Mouse (Mus musculus) ES-E14 (cell line): ENCODE data around the gene Itga3. TPM values are rescaled to one million over a fixed set of nuclear protein-coding genes. Genes with fewer than 3 reads are reported as not detected.

Source experiments
- DNase-seq: peaks from one replicate; pipeline ENCODE4 v3.0.0-alpha.2; 2013; ENCODE audit warnings: low read depth, low spot score
- H3K27ac ChIP-seq: 2 replicates; pipeline ENCODE4 v1.5.1; 2012; ENCODE audit warnings: low read depth, mild to moderate bottlenecking, low read length, moderate library complexity, mixed read lengths; ENCODE audit not compliant: poor library complexity, insufficient read depth, severe bottlenecking
- H3K36me3 ChIP-seq: 2 replicates; pipeline ENCODE4 v1.6.1; 2012; ENCODE audit warnings: mild to moderate bottlenecking, low read length, moderate library complexity, mixed read lengths; ENCODE audit not compliant: control insufficient read depth, poor library complexity, insufficient read depth, severe bottlenecking
- H3K4me1 ChIP-seq, 2 experiments: fragments of 150-350 bp in 1 of 2; sonication (generic) in 1 of 2; 2 replicates each; pipeline ENCODE4 v1.6.1; 2012; ENCODE audit warnings: low read length in 2 of 2, mild to moderate bottlenecking in 1 of 2, mixed read lengths in 1 of 2; ENCODE audit not compliant: control insufficient read depth in 2 of 2, insufficient read depth in 2 of 2, poor library complexity in 1 of 2
- H3K4me3 ChIP-seq, 2 experiments: fragments of 150-350 bp in 1 of 2; sonication (generic) in 1 of 2; 2 replicates each; pipeline ENCODE4 v1.5.1; 2012; ENCODE audit warnings: low read length in 2 of 2, low read depth in 1 of 2, mild to moderate bottlenecking in 1 of 2, mixed read lengths in 1 of 2; ENCODE audit not compliant: insufficient read depth in 1 of 2, poor library complexity in 1 of 2, severe bottlenecking in 1 of 2
- H3K9ac ChIP-seq: 2 replicates; pipeline ENCODE4 v1.6.1; 2012; ENCODE audit warnings: low read depth, mild to moderate bottlenecking, low read length, mixed read lengths; ENCODE audit not compliant: poor library complexity, insufficient read depth, severe bottlenecking
- H3K9me3 ChIP-seq: fragments of 150-350 bp; sonication (generic); 2 replicates; pipeline ENCODE4 v1.6.1; 2012; ENCODE audit warnings: low read depth, mild to moderate bottlenecking, low read length; ENCODE audit not compliant: control insufficient read depth, insufficient read depth
- CHD2 ChIP-seq: IDR thresholded peaks from 2 replicates; pipeline ENCODE4 v1.6.1; 2014; ENCODE audit warnings: mild to moderate bottlenecking, low read depth, low read length, inconsistent platforms
- HCFC1 ChIP-seq: IDR thresholded peaks from 2 replicates; pipeline ENCODE4 v1.6.1; 2012; ENCODE audit warnings: low read length, inconsistent platforms, borderline replicate concordance; ENCODE audit not compliant: insufficient read depth
- MAFK ChIP-seq: IDR thresholded peaks from 2 replicates; pipeline ENCODE4 v1.6.1; 2014; ENCODE audit warnings: mild to moderate bottlenecking, low read depth, low read length, inconsistent platforms; ENCODE audit not compliant: insufficient read depth
- ZC3H11A ChIP-seq: IDR thresholded peaks from 2 replicates; pipeline ENCODE4 v1.6.1; 2012; ENCODE audit warnings: low read depth, mild to moderate bottlenecking, inconsistent platforms, low read length, borderline replicate concordance
- ZNF384 ChIP-seq: IDR thresholded peaks from 2 replicates; pipeline ENCODE4 v1.6.1; 2012; ENCODE audit warnings: low read depth, low read length, inconsistent platforms
- in situ Hi-C, 2 experiments: fragments of 600-800 bp; cut with MboI; formaldehyde crosslinking; loops; one replicate each; pipeline ENCODE4 v1.15.1; 2025; ENCODE audit warnings: low sequenced_read_pairs in 2 of 2, inconsistent platforms in 1 of 2; ENCODE audit not compliant: unreplicated experiment in 2 of 2
- total RNA-seq: library from RNA; depleted of rRNA; stranded (reverse); fragments of 300-350 nt; gene quantifications from 2 replicates; pipeline ENCODE4 v1.2.3, GENCODE M21; 2012

Itga3 gene
- total RNA-seq, 1 experiment: 189 TPM

DNA sequence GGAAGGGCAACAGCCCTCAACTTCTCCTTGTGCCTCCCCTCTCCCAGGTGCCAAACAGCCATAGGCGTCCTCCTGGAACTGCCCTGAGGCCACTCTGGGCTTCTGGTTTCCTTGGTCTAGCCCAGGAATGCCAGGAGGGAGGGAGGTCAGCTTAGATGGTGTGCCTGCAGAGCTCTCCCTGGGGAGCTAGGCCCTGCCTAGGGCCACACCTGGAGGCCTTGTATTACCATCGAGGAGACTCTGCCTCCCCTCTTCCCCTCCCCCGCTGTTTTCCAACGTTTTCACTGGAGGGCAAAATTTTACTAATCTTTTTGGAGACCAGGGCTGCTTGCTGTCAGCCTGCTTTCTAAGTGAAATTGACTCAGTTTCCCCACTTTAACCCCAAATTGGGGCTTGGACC is 70.6 kb downstream of the Itga3 start:
- Histone ChIP-seq H3K4me3 (no peak overlapping the region), H3K9ac (no peak overlapping the region), H3K27ac (no peak overlapping the region), H3K9me3 (no peaks in the 10 kb centered on the region), H3K36me3 (peaks cover 23% of the 10 kb centered on the region), H3K4me1 (peaks cover 2 to 10% of the 10 kb centered on the region in 2 experiments; a peak in 2 of 4 replicates)
- in situ Hi-C loops: no loop called here
- no peak for TF ChIP-seq ZC3H11A
- no peak for TF ChIP-seq MAFK
- no peak for TF ChIP-seq CHD2
- TF ChIP-seq ZNF384: no peak
- TF ChIP-seq HCFC1: no peak
- no peak for DNase-seq

DNA sequence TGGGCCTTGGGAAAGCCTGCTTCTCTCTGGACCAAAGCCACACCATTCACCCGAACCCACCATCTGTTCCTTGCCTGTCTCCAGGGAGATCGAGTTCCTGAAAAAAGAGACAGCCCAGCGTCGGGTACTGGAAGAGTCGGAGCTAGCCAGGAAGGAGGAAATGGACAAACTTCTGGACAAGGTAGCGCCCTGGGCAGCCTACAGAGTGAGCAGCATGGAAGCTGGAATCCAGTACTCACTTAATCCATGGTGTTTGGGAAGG is 71.7 kb downstream of the Itga3 start:
- Histone ChIP-seq H3K4me1 (peaks cover 2 to 15% of the 10 kb centered on the region in 2 experiments; a peak in 2 of 4 replicates), H3K27ac (no peak overlapping the region), H3K9ac (no peak overlapping the region), H3K9me3 (no peaks in the 10 kb centered on the region), H3K4me3 (no peak overlapping the region), H3K36me3 (peaks cover 23% of the 10 kb centered on the region)
- no peak for TF ChIP-seq ZNF384
- no peak for TF ChIP-seq ZC3H11A
- TF ChIP-seq HCFC1: no peak
- no peak for TF ChIP-seq CHD2
- no peak for TF ChIP-seq MAFK
- DNase-seq: no peak
- in situ Hi-C loops: no loop called here

DNA sequence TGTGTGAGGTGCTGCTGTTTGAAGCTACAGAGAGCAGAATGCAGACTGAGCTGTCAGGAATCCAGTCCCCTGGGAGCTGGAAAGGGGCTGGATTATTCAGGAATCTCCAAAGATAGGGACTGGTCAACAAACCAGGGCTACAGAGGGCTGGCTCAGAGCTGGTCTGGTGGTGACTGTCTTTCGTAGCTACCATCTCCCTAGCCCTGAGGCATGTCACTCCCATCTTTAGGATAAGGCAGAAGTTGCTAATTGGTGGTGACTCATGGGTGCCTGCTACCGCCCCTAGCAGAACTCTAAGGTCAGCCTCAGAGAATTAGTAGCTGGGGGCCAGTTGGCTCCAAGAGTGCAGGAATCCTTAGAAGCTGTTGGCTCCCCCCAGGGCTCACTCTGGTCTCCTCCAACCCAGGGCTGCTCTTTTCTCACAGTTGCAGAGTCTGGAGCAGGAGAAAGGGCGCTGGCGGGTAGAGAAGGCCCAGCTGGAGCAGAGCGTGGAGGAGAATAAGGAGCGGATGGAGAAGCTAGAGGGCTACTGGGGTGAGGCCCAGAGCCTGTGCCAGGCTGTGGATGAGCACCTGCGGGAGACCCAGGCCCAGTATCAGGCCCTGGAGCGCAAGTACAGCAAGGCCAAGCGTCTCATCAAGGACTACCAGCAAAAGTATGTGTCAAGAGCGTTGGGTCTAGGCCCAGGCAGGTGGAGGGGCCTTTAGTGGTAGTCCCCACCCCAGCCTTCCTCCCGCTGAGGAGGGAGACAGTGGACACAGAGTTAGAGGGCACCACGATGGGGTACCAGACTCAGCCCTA is 72.3 kb downstream of the Itga3 start:
- TF ChIP-seq MAFK (no peak), ZC3H11A (no peak), CHD2 (no peak), HCFC1 (no peak), ZNF384 (no peak)
- no peak overlapping the region for H3K27ac ChIP-seq
- in situ Hi-C loops: no loop called here
- H3K36me3 ChIP-seq: peaks cover 23% of the 10 kb centered on the region
- peaks cover 2 to 15% of the 10 kb centered on the region in 2 experiments; a peak in 2 of 4 replicates for H3K4me1 ChIP-seq
- H3K4me3 ChIP-seq: no peak overlapping the region
- no peak overlapping the region for H3K9ac ChIP-seq
- no peaks in the 10 kb centered on the region for H3K9me3 ChIP-seq
- no peak for DNase-seq

DNA sequence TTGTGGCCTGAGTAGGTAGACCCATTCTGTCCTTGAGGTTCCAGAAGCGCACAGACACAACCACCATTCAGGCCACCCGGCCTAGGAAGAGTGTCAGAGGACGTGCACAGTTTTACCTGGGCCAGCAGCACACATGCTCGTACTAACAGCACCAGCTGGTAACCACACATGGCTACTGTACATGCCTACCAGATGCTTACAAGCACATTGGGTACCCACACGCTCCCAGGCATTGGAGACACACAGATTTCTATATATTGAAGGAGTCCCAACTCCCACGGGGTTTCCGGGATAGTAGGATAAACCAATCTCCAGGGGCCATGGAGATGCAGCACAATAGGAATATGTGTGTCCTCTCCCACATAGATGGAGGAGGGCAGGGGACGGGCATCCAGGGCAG is 73.9 kb downstream of the Itga3 start:
- TF ChIP-seq ZC3H11A (no peak), CHD2 (no peak), MAFK (no peak), HCFC1 (no peak), ZNF384 (no peak)
- in situ Hi-C loops: no loop called here
- H3K9ac ChIP-seq: no peak overlapping the region
- H3K4me3 ChIP-seq: no peak overlapping the region
- peaks cover 26% of the 10 kb centered on the region for H3K36me3 ChIP-seq
- H3K4me1 ChIP-seq: peaks cover 2 to 18% of the 10 kb centered on the region in 2 experiments; a peak in 2 of 4 replicates
- no peaks in the 10 kb centered on the region for H3K9me3 ChIP-seq
- H3K27ac ChIP-seq: no peak overlapping the region
- DNase-seq: no peak

DNA sequence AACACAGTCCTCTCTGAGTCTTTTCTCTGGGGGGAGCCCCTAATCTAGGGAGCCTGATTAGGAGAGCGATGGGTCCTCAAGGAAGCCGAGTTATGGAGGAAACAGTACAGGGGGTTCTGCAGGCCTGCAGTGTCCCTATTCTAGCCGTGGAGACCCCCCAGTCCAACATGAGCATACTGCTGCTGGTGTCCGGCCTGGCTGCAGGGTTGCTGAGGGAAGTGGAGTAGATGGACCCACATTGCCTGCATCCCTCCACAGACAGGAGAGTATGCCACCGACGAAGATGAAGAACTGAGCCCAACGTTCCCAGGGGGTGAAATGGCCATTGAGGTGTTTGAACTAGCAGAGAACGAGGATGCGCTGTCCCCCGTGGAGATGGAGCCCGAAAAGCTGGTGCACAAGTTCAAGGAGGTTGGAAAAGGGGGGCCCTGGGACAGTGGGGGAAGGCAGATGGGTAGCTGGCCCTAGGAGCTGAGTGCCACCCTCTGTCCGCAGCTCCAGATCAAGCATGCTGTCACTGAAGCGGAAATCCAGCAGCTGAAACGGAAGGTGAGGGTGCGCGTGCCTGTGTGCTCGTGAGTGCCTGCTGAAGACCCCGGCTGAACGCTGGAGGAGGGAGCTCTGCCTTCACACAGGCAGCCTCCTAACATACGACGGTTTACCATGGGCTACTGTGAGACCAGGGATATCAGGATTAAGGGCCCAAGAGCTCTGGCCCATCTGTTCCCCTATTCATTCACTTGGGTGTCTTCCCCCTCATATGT is 74.8 kb downstream of the Itga3 start:
- H3K27ac ChIP-seq: no peak overlapping the region
- H3K9me3 ChIP-seq: no peaks in the 10 kb centered on the region
- peaks cover 0 to 15% of the 10 kb centered on the region in 2 experiments; a peak in 2 of 4 replicates for H3K4me1 ChIP-seq
- no peak overlapping the region for H3K9ac ChIP-seq
- H3K36me3 ChIP-seq: peaks cover 30% of the 10 kb centered on the region
- H3K4me3 ChIP-seq: no peak overlapping the region
- in situ Hi-C loops: no loop called here
- TF ChIP-seq CHD2 (no peak), MAFK (no peak), ZC3H11A (no peak), HCFC1 (no peak), ZNF384 (no peak)
- DNase-seq: no peak
